Mouse (Mus musculus) brain, embryonic 14.5 days (tissue): Measurements from ENCODE around the gene Olfr465-ps1.

Experiments
- CTCF ChIP-seq: fragments of 200-500 bp; IDR thresholded peaks from 2 replicates; pipeline ENCODE4 v1.5.1; 2012; ENCODE audit warnings: inconsistent platforms, mild to moderate bottlenecking, moderate library complexity, borderline replicate concordance; ENCODE audit not compliant: insufficient read depth, insufficient read length; ENCODE audit errors: extremely low read depth
- POLR2A ChIP-seq: fragments of 200-500 bp; IDR thresholded peaks from 2 replicates; pipeline ENCODE4 v1.6.1; 2012; ENCODE audit warnings: mild to moderate bottlenecking, inconsistent platforms, borderline replicate concordance; ENCODE audit not compliant: poor library complexity, insufficient read depth, insufficient read length, severe bottlenecking; ENCODE audit errors: extremely low read depth

GRCm38 (mm10) chr13:65175734-65176471, 38.0 kb downstream of the Olfr465-ps1 start:
- TF ChIP-seq POLR2A, result no peak
- TF ChIP-seq CTCF, result peak; percentile 77
